Mouse (Mus musculus) olfactory bulb, adult 2 months (tissue): ENCODE measurements around the gene Hexim2.

Source experiments
- CTCF ChIP-seq: fragments of 200-500 bp; IDR thresholded peaks from 2 replicates; pipeline ENCODE4 v1.5.1; 2012; ENCODE audit warnings: low read depth, mild to moderate bottlenecking, low read length, moderate library complexity; ENCODE audit not compliant: insufficient read depth
- POLR2A ChIP-seq: fragments of 200-500 bp; IDR thresholded peaks from 2 replicates; pipeline ENCODE4 v1.6.1; 2012; ENCODE audit warnings: mild to moderate bottlenecking, low read depth, low read length, moderate library complexity; ENCODE audit not compliant: insufficient read depth

GRCm38 (mm10) chr11:103136039-103136577, 3.9 kb downstream of the Hexim2 start:
- TF ChIP-seq CTCF (no peak), POLR2A (no peak)
